Mouse (Mus musculus): ENCODE data around the gene Gm20388.

DNA sequence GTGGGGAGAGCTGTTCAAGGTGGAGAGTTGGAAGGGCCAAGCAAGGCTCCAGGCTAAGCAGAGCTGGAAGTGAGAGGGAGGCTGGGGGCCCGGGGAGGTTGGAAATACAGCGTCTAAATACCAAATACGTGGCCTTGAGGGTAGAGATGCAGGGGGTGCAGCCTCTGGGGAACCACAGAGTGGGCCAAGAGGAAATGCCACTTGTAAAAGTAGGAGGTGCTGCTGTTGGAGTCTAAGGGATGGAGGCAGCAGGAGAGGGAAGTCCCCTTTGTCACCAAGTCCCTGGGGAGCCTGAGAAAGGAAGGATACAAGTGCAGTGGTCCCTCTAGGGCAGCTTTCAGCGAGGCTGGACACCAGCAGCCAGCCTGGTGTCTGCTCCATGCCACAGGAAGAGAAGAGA, 615.9 kb downstream of the Gm20388 start:
- TF ChIP-seq POLR2A (IDR thresholded peaks at IDR 0.05; ENCODE audit: borderline replicate concordance, extremely low read depth, insufficient read depth, insufficient read length, poor library complexity, severe bottlenecking) (no peak), CTCF (IDR thresholded peaks at IDR 0.05; ENCODE audit: borderline replicate concordance, extremely low read depth, insufficient read depth, insufficient read length) (no peak)

All from brain, embryonic 14.5 days (tissue).